Mouse (Mus musculus) heart, embryonic 14.5 days (tissue): ENCODE measurements around the gene Poc1a. TPM values are rescaled to one million over a fixed set of nuclear protein-coding genes. Genes with fewer than 3 reads are reported as not detected.

Experiments
- ATAC-seq: fragments of 200-750 bp; cut with Nextera tagmentation; 2 replicates; pipeline ENCODE4 v1.8.0; 2017; ENCODE audit warnings: low read depth, moderate TSS enrichment; ENCODE audit not compliant: insufficient number of reproducible peaks, insufficient read depth, low FRiP score
- H3K27ac ChIP-seq, 2 experiments: fragments of 200-500 bp in 1 of 2; fragments of 300-500 bp in 1 of 2; sonication (generic) in 1 of 2; replicated peaks in 1 of 2; 2 replicates each; pipeline ENCODE4 v1.5.1; 2012 to 2014; ENCODE audit warnings: low read depth in 2 of 2, low read length in 2 of 2, control low read depth in 1 of 2, mild to moderate bottlenecking in 1 of 2, mixed read lengths in 1 of 2; ENCODE audit not compliant: control insufficient read depth in 1 of 2, insufficient read depth in 1 of 2
- H3K27me3 ChIP-seq: fragments of 300-500 bp; sonication (generic); 2 replicates; pipeline ENCODE4 v1.6.1; 2014; ENCODE audit warnings: mild to moderate bottlenecking, low read length, control low read depth; ENCODE audit not compliant: control insufficient read depth, insufficient read depth
- H3K36me3 ChIP-seq: fragments of 300-500 bp; sonication (generic); 2 replicates; pipeline ENCODE4 v1.6.1; 2014; ENCODE audit warnings: mild to moderate bottlenecking, control low read depth, low read length, mixed read lengths; ENCODE audit not compliant: control insufficient read depth, insufficient read depth
- H3K4me1 ChIP-seq, 2 experiments: fragments of 200-500 bp in 1 of 2; fragments of 300-500 bp in 1 of 2; sonication (generic) in 1 of 2; 2 replicates each; pipeline ENCODE4 v1.6.1; 2012 to 2014; ENCODE audit warnings: low read length in 2 of 2, control low read depth in 1 of 2, mixed read lengths in 1 of 2; ENCODE audit not compliant: control insufficient read depth in 2 of 2, insufficient read depth in 2 of 2
- H3K4me2 ChIP-seq: fragments of 300-500 bp; sonication (generic); 2 replicates; pipeline ENCODE4 v1.6.1; 2014; ENCODE audit warnings: mild to moderate bottlenecking, low read length
- H3K4me3 ChIP-seq, 2 experiments: fragments of 200-500 bp in 1 of 2; fragments of 300-500 bp in 1 of 2; sonication (generic) in 1 of 2; 2 replicates each; pipeline ENCODE4 v1.5.1; 2012 to 2014; ENCODE audit warnings: low read length in 2 of 2, mild to moderate bottlenecking in 2 of 2, control low read depth in 1 of 2, low read depth in 1 of 2, moderate library complexity in 1 of 2; ENCODE audit not compliant: control insufficient read depth in 1 of 2, insufficient read depth in 1 of 2
- H3K9ac ChIP-seq: fragments of 300-500 bp; sonication (generic); 2 replicates; pipeline ENCODE4 v1.6.1; 2014; ENCODE audit warnings: mild to moderate bottlenecking, low read length
- H3K9me3 ChIP-seq: fragments of 300-500 bp; sonication (generic); 2 replicates; pipeline ENCODE4 v1.6.1; 2016; ENCODE audit warnings: low read length, control low read depth; ENCODE audit not compliant: control insufficient read depth
- WGBS: fragments of 180-500 bp; shearing (Covaris S2); extraction: QIAGEN DNeasy Blood & Tissue Kit; methylation state at CpG from one replicate; pipeline ENCODE4 v1.1.7; 2014; 5-methylcytosine and 5-hydroxymethylcytosine counted together
- polyA plus RNA-seq: library from polyadenylated mRNA; unstranded; fragments of >200 nt; fragmentation: Nextera tagmentation; extraction: Ambion mirVana; gene quantifications from 2 replicates; pipeline ENCODE4 v1.2.1, GENCODE M21; 2014

Poc1a gene
- polyA plus RNA-seq, 1 experiment from 2014 or later: 24.3 TPM

GRCm38 (mm10) chr9:106265358-106266075 is 15.3 kb upstream of the Poc1a start:
- Histone ChIP-seq H3K4me3 (no peak overlapping the region), H3K27me3 (no peaks in the 10 kb centered on the region), H3K4me2 (no peak overlapping the region), H3K4me1 (peaks cover 7 to 10% of the 10 kb centered on the region in 2 experiments; a peak in 3 of 4 replicates), H3K9me3 (no peaks in the 10 kb centered on the region), H3K36me3 (no peaks in the 10 kb centered on the region), H3K27ac (no peak overlapping the region), H3K9ac (no peak overlapping the region)
- ATAC-seq: no peak
- 65% methylated on average over 12 of the region's 12 CpGs for WGBS

DNA sequence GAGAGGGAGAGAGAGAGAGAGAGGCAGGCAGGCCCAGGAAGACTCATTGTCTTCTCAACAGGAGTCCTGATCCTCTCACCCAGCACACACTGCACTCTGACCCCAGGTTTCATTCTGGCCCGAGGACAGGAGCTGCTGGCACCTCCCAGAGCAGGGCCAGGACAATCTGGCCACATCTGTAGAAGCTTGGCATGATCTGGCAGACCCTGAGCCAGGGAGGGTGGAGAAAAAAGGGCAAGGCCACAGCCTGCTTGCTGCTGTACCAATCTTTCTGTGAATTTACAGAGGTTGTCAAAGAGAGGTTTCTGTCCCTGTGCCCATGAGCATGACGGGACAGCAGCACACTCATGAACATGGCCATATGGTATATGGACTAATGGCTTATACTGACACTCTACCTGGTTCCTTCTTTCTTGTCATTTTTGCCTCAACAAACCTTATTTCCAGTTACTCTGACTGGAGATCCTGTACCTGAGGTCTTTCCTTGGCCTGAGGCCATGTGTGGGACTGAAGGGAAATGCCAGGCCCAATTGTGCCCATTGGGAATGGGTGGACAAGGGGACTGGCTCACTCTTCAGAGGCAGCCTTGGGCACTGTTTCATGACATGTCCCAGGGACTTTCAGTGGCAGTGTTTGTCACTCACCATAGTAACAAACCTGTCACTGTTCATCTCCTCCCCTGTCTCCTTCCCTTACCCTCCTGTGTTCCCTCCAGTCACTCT is 13.8 kb upstream of the Poc1a start:
- no peak for ATAC-seq
- no peak overlapping the region for H3K4me2 ChIP-seq
- H3K4me1 ChIP-seq: peaks cover 7 to 10% of the 10 kb centered on the region in 2 experiments; a peak in 3 of 4 replicates
- WGBS: 70% methylated on average over 2 of the region's 2 CpGs
- no peaks in the 10 kb centered on the region for H3K27me3 ChIP-seq
- H3K27ac ChIP-seq: no peak overlapping the region
- H3K4me3 ChIP-seq: no peak overlapping the region
- no peaks in the 10 kb centered on the region for H3K36me3 ChIP-seq
- H3K9ac ChIP-seq: no peak overlapping the region
- H3K9me3 ChIP-seq: no peaks in the 10 kb centered on the region

- WGBS: 55% methylated on average over 4 of the region's 4 CpGs
- H3K4me3 ChIP-seq: no peak overlapping the region
- H3K9ac ChIP-seq: no peak overlapping the region
- no peak for ATAC-seq
- H3K9me3 ChIP-seq: no peaks in the 10 kb centered on the region
- peaks cover 7 to 10% of the 10 kb centered on the region in 2 experiments; a peak in 3 of 4 replicates for H3K4me1 ChIP-seq
- H3K27ac ChIP-seq: no peak overlapping the region
- no peaks in the 10 kb centered on the region for H3K36me3 ChIP-seq
- H3K27me3 ChIP-seq: no peaks in the 10 kb centered on the region
- H3K4me2 ChIP-seq: no peak overlapping the region
Observed at GRCm38 (mm10) chr9:106268421-106268820, 12.4 kb upstream of the Poc1a start.

DNA sequence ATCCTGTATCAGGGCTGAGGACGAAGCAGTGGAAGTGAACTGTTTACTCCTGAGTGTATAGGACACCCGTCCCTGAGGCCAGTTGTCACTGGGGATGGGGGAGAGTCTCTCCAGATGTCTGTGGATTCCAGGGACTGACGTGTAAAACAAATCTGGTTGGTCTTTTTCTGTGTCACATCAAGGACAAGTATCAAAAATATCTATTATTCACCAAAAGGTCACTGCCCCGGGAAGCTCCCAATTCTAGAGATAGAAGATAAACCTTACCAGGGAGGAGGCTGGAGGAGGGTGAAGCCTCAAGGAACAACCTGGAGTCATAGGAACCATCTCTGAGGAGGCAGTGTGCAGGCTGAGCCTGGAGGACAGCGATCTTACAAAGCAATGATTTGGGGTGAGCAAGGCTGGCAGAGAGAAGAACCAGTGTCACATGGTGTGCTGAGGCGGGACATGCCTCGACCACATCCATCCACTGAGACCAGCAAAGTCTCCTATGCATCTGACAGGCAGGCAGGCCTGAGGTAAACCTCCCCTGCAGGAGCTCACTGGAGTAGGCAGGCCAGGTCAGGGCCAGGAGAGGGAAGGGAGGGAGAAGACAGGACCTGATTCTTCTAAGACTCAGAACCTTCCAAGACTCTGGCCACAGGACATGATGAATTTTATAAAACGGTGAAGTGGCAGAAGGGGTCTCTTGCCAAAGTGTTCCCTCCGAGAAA is 11.6 kb upstream of the Poc1a start:
- no peaks in the 10 kb centered on the region for H3K9me3 ChIP-seq
- no peak overlapping the region for H3K4me3 ChIP-seq
- H3K9ac ChIP-seq: no peak overlapping the region
- 60% methylated on average over 9 of the region's 9 CpGs for WGBS
- peaks cover 7 to 10% of the 10 kb centered on the region in 2 experiments; a peak in 3 of 4 replicates for H3K4me1 ChIP-seq
- no peak for ATAC-seq
- no peak overlapping the region for H3K4me2 ChIP-seq
- H3K27ac ChIP-seq: no peak overlapping the region
- no peaks in the 10 kb centered on the region for H3K36me3 ChIP-seq
- H3K27me3 ChIP-seq: no peaks in the 10 kb centered on the region

DNA sequence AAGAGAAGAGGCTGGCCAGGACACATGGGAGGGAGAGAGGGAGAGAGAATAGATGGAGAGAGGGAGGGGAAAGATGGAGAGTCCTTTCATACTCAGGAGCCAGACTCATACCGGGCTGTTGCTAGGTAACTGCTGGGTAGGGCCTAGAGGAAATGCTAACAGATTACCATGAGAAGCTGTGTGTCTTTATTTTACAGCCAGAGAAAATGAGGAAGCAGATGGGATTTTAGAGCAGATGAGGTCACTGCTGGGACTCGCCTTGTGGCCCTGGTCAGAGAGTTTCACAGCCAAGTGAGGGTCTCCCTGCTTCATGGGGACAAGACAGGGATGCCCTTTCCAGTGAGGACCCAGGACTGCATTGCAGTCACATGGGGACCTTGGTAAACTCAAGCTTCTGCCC is 11.0 kb upstream of the Poc1a start:
- no peak; the same call in 1 of the 2 replicates for ATAC-seq
- Histone ChIP-seq H3K4me3 (no peak overlapping the region), H3K27me3 (no peaks in the 10 kb centered on the region), H3K4me2 (no peak overlapping the region), H3K4me1 (peaks cover 7 to 10% of the 10 kb centered on the region in 2 experiments; a peak in 3 of 4 replicates), H3K36me3 (no peaks in the 10 kb centered on the region), H3K9ac (no peak overlapping the region), H3K27ac (no peak overlapping the region), H3K9me3 (no peaks in the 10 kb centered on the region)
- WGBS: 54% methylated on average over 2 of the region's 2 CpGs

DNA sequence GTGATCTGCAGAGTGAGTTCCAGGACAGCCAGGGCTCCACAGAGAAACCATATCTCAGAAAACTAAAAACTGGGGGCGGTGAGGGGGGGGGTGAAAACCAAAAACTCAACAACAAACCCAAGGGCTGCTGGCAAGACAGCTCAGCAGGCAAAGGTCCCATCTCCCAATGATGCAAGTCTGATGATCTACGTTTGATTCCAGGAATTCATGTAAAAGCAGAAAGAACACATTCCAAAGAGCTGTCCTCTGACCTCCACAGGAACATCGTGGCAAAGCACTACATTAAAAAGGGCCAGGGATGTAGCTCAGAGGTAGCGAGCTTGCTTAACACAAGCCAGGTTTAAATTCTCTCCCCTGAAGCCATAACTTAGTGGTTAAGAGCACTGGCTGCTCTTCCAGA is 10.2 kb upstream of the Poc1a start:
- Histone ChIP-seq H3K9ac (no peak overlapping the region), H3K4me2 (no peak overlapping the region), H3K27me3 (no peaks in the 10 kb centered on the region), H3K36me3 (no peaks in the 10 kb centered on the region), H3K27ac (no peak overlapping the region), H3K9me3 (no peaks in the 10 kb centered on the region), H3K4me1 (peaks cover 7 to 10% of the 10 kb centered on the region in 2 experiments; a peak in 3 of 4 replicates), H3K4me3 (no peak overlapping the region)
- 77% methylated on average over 4 of the region's 4 CpGs for WGBS
- no peak for ATAC-seq

DNA sequence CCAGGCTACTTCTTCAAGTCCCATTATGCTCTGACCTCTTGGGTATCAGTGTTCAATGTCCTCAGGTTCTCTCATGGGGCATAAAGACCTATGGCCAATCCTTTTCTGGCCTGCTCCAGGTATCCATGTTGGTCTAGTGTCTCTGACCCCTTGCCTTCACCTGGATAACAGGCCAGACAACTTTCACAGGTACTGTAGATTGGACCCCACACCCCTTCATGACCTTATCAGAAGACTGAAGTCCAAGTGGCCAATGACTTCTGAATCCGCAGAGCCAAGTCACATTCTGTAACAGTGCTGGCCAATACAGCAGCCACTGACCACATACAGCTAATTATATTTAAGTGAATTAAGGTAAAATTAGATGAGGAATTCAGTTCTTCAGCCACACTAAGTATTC is 8.6 kb upstream of the Poc1a start:
- no peak for ATAC-seq
- Histone ChIP-seq H3K36me3 (no peaks in the 10 kb centered on the region), H3K9me3 (no peaks in the 10 kb centered on the region), H3K4me2 (no peak overlapping the region), H3K4me1 (peaks cover 7 to 10% of the 10 kb centered on the region in 2 experiments; a peak in 3 of 4 replicates), H3K4me3 (no peak overlapping the region), H3K27ac (no peak overlapping the region), H3K27me3 (no peaks in the 10 kb centered on the region), H3K9ac (no peak overlapping the region)
- 100% methylated on average over 1 of the region's 1 CpGs for WGBS
